Mouse (Mus musculus): Measurements from ENCODE around the gene Cog2. TPM values are rescaled to one million over a fixed set of nuclear protein-coding genes. Genes with fewer than 3 reads are reported as not detected.

The Cog2 gene
- polyA plus RNA-seq (2014; fragmentation: Nextera tagmentation; extraction: Ambion mirVana) = 41.4 and 44.7 TPM in 2 replicates

DNA sequence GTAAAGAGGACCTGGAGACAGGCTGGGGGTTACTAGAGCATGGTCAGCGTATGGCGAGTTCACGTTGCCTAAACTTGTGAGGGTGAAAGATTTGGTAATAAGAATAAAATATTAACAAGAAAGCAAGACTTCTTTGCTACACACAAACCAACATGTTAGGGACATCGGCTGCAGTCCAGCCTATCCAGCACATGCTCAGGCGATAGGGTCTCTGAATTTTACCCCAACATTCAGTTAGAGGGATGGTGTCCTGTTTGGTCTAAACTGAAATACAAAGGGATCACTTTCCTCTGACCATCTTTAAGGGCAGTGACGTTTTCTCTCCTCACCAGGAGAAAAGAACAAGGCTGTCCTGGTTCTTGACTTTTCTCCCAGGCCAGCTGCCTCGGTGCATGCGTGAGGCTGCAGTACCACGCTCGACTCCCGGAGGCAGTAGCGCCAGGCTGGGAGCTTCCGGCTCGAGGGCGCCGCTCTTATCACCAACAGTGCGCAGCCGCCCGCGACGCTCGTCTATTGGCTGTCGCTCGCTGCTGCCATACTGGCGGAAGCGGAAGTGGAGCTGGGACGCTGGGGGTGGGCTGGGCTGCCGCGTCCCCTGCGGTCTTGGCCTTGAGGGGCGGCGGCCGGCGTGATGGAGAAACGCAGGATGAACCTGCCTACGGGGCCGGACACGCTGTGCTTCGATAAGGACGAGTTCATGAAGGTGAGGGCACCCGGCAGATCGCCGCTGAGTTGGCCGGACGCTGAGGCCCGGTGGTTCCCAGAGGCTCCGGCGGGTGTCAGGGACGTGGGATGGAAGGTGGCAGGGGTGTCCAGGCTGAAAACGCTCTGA lies at the start of gene Cog2:
Cog2 (plus strand) TSS at position 519 of the 832 bp plus-strand sequence.
- WGBS = 9% methylated on average over 50 of the region's 50 CpGs
- Histone ChIP-seq H3K27ac (ENCODE audit: low read depth, low read length) (no peak within 1 kb of the TSS), H3K36me3 (ENCODE audit: control insufficient read depth, insufficient read depth, low read length) (no peaks in the 10 kb centered on the region), H3K4me2 (ENCODE audit: low read depth, low read length, severe bottlenecking) (peak within 1 kb of the TSS; percentile 95), H3K9me3 (ENCODE audit: control insufficient read depth, low read length) (no peaks in the 10 kb centered on the region), H3K4me3 (ENCODE audit: low read depth, low read length) (peak within 1 kb of the TSS; percentile 75), H3K27me3 (ENCODE audit: control insufficient read depth, insufficient read depth, low read length) (no peaks in the 10 kb centered on the region), H3K9ac (ENCODE audit: low read length) (peak within 1 kb of the TSS; percentile 76), H3K4me1 (replicated peaks; ENCODE audit: control insufficient read depth, insufficient read depth, low read length) (peaks cover 5% of the 10 kb centered on the region; the same call in 1 of the 2 replicates)
- DNase-seq (ENCODE audit: low spot score) (peak; percentile 95), ATAC-seq (replicated peaks; ENCODE audit: low FRiP score) (peak; percentile 99)

GRCm38 (mm10) chr8:124475690-124476089 lies 44.9 kb upstream of the Cog2 start:
- no peak overlapping the region for H3K4me3 ChIP-seq (ENCODE audit: low read depth, low read length)
- H3K27me3 ChIP-seq (ENCODE audit: control insufficient read depth, insufficient read depth, low read length) = no peaks in the 10 kb centered on the region
- WGBS = 82% methylated on average over 5 of the region's 5 CpGs
- no peaks in the 10 kb centered on the region for H3K4me1 ChIP-seq (replicated peaks; ENCODE audit: control insufficient read depth, insufficient read depth, low read length)
- H3K9ac ChIP-seq (ENCODE audit: low read length) = no peak overlapping the region
- H3K4me2 ChIP-seq (ENCODE audit: low read depth, low read length, severe bottlenecking) = no peak overlapping the region
- ATAC-seq (replicated peaks; ENCODE audit: low FRiP score) (no peak), DNase-seq (ENCODE audit: low spot score) (no peak)
- H3K9me3 ChIP-seq (ENCODE audit: control insufficient read depth, low read length) = no peaks in the 10 kb centered on the region
- H3K27ac ChIP-seq (ENCODE audit: low read depth, low read length) = no peak overlapping the region
- H3K36me3 ChIP-seq (ENCODE audit: control insufficient read depth, insufficient read depth, low read length) = no peaks in the 10 kb centered on the region

GRCm38 (mm10) chr8:124476701-124477100 lies 43.9 kb upstream of the Cog2 start:
- H3K4me1 ChIP-seq (replicated peaks; ENCODE audit: control insufficient read depth, insufficient read depth, low read length) = no peaks in the 10 kb centered on the region
- DNase-seq (ENCODE audit: low spot score) (no peak), ATAC-seq (replicated peaks; ENCODE audit: low FRiP score) (no peak)
- H3K27me3 ChIP-seq (ENCODE audit: control insufficient read depth, insufficient read depth, low read length) = no peaks in the 10 kb centered on the region
- no peak overlapping the region for H3K4me2 ChIP-seq (ENCODE audit: low read depth, low read length, severe bottlenecking)
- H3K36me3 ChIP-seq (ENCODE audit: control insufficient read depth, insufficient read depth, low read length) = no peaks in the 10 kb centered on the region
- H3K27ac ChIP-seq (ENCODE audit: low read depth, low read length) = peak overlapping the region; percentile 37; the same call in 1 of the 2 replicates
- 67% methylated on average over 9 of the region's 9 CpGs for WGBS
- no peaks in the 10 kb centered on the region for H3K9me3 ChIP-seq (ENCODE audit: control insufficient read depth, low read length)
- H3K9ac ChIP-seq (ENCODE audit: low read length) = no peak overlapping the region
- no peak overlapping the region for H3K4me3 ChIP-seq (ENCODE audit: low read depth, low read length)

DNA sequence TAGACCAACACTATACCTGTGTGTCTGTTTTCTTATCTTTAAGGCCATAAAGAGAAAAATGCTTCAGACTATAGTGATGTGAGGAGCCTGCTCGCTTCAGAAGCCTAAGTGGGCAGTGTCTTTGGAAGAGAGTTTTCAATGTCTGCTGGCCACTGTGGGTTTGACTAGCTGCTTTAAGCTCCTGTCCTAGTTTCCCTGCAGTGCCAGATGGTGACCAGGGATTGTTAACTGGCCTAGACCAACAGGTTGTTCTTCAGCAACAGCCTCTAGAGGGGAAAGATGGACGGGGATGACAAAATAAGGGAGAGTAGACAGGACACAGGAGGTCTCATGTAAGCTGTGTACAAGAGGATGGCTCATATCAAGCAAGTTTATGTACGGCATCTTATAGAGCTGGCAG lies 41.3 kb upstream of the Cog2 start:
- WGBS = 82% methylated on average over 3 of the region's 3 CpGs
- no peaks in the 10 kb centered on the region for H3K4me1 ChIP-seq (replicated peaks; ENCODE audit: control insufficient read depth, insufficient read depth, low read length)

DNA sequence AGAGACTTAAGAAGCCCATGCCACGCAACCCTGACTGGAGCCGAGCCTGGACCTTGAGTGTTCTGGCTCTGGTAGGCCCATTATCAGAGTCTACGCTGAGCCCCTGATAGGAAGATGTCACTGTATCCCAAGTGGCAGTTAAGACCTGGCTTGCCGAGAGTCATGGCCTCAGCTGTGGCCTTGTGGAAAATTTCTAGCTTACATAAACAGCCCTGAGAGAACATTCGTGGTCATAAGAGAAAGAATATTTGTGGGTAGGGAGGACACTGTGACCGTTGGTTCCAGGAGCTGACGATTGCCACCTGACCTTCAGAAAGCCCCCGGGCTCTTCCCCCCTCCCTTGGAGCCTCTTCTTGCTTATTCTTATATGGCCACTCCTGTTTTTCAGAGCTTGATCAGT lies 40.2 kb upstream of the Cog2 start:
- H3K9me3 ChIP-seq (ENCODE audit: control insufficient read depth, low read length) = no peaks in the 10 kb centered on the region
- H3K27me3 ChIP-seq (ENCODE audit: control insufficient read depth, insufficient read depth, low read length) = no peaks in the 10 kb centered on the region
- H3K4me2 ChIP-seq (ENCODE audit: low read depth, low read length, severe bottlenecking) = no peak overlapping the region
- H3K9ac ChIP-seq (ENCODE audit: low read length) = no peak overlapping the region
- no peaks in the 10 kb centered on the region for H3K4me1 ChIP-seq (replicated peaks; ENCODE audit: control insufficient read depth, insufficient read depth, low read length)
- ATAC-seq (replicated peaks; ENCODE audit: low FRiP score) = no peak
- no peaks in the 10 kb centered on the region for H3K36me3 ChIP-seq (ENCODE audit: control insufficient read depth, insufficient read depth, low read length)
- WGBS = 90% methylated on average over 8 of the region's 8 CpGs
- H3K27ac ChIP-seq (ENCODE audit: low read depth, low read length) = no peak overlapping the region
- DNase-seq (ENCODE audit: low spot score) = no peak
- H3K4me3 ChIP-seq (ENCODE audit: low read depth, low read length) = no peak overlapping the region

More for the DNA sequence above, 41.3 kb upstream of the Cog2 start:
- no peak for ATAC-seq (replicated peaks; ENCODE audit: low FRiP score)
- H3K9me3 ChIP-seq (ENCODE audit: control insufficient read depth, low read length) = no peaks in the 10 kb centered on the region
- no peaks in the 10 kb centered on the region for H3K36me3 ChIP-seq (ENCODE audit: control insufficient read depth, insufficient read depth, low read length)
- no peak overlapping the region for H3K9ac ChIP-seq (ENCODE audit: low read length)
- no peak for DNase-seq (ENCODE audit: low spot score)
- no peak overlapping the region for H3K4me2 ChIP-seq (ENCODE audit: low read depth, low read length, severe bottlenecking)
- H3K27me3 ChIP-seq (ENCODE audit: control insufficient read depth, insufficient read depth, low read length) = no peaks in the 10 kb centered on the region
- H3K27ac ChIP-seq (ENCODE audit: low read depth, low read length) = no peak overlapping the region
- H3K4me3 ChIP-seq (ENCODE audit: low read depth, low read length) = no peak overlapping the region

- H3K36me3 ChIP-seq (ENCODE audit: control insufficient read depth, insufficient read depth, low read length) = no peaks in the 10 kb centered on the region
- no peak overlapping the region for H3K4me2 ChIP-seq (ENCODE audit: low read depth, low read length, severe bottlenecking)
- no peak overlapping the region for H3K27ac ChIP-seq (ENCODE audit: low read depth, low read length)
- no peak for ATAC-seq (replicated peaks; ENCODE audit: low FRiP score)
- H3K4me3 ChIP-seq (ENCODE audit: low read depth, low read length) = no peak overlapping the region
- H3K4me1 ChIP-seq (replicated peaks; ENCODE audit: control insufficient read depth, insufficient read depth, low read length) = no peaks in the 10 kb centered on the region
- no peak for DNase-seq (ENCODE audit: low spot score)
- WGBS = 91% methylated on average over 2 of the region's 2 CpGs
- no peak overlapping the region for H3K9ac ChIP-seq (ENCODE audit: low read length)
- no peaks in the 10 kb centered on the region for H3K27me3 ChIP-seq (ENCODE audit: control insufficient read depth, insufficient read depth, low read length)
- no peaks in the 10 kb centered on the region for H3K9me3 ChIP-seq (ENCODE audit: control insufficient read depth, low read length)
Observed at GRCm38 (mm10) chr8:124482790-124483189, 37.8 kb upstream of the Cog2 start.

DNA sequence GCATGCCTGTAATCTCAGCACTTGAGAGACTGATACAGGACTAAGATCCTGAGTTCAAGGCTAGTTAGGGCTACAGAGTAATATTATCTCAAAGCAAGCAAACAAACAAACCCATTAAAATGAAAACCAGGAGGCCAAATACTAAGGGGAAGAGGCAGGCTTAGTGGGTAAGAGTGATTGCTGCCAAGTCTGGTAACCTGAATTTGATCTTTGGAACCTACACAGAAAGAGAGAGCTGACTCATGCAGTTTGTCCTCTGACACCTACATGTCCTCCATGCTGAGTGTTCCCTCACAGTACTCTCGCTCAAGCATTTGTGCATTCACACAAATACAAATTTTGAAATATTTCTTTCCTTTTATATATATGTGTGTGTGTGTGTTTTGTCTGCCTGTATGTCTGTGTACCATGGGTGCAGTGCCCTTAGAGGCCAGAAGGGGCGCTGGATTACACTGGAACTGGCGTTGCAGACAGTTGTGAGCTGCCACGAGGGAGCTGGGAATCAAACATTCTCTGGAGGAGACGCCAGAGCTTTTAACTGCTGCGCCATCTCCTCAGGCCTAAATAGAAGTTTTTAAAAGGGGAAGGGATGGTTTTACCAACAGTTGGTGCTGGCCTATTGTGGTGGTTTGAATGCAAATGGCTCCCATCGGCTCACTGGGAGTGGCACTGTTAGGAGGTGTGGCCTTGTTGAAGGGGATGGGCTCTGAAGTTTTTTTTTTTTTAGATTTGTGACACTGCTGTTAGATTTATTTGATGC lies 37.0 kb upstream of the Cog2 start:
- DNase-seq (ENCODE audit: low spot score) = no peak

GRCm38 (mm10) chr8:124489311-124489710 lies 31.3 kb upstream of the Cog2 start:
- no peaks in the 10 kb centered on the region for H3K9me3 ChIP-seq (ENCODE audit: control insufficient read depth, low read length)
- no peak overlapping the region for H3K4me2 ChIP-seq (ENCODE audit: low read depth, low read length, severe bottlenecking)
- H3K4me3 ChIP-seq (ENCODE audit: low read depth, low read length) = no peak overlapping the region
- H3K9ac ChIP-seq (ENCODE audit: low read length) = no peak overlapping the region
- H3K27me3 ChIP-seq (ENCODE audit: control insufficient read depth, insufficient read depth, low read length) = no peaks in the 10 kb centered on the region
- DNase-seq (ENCODE audit: low spot score) (no peak), ATAC-seq (replicated peaks; ENCODE audit: low FRiP score) (no peak)
- no peaks in the 10 kb centered on the region for H3K4me1 ChIP-seq (replicated peaks; ENCODE audit: control insufficient read depth, insufficient read depth, low read length)
- H3K27ac ChIP-seq (ENCODE audit: low read depth, low read length) = no peak overlapping the region
- WGBS = 94% methylated on average over 6 of the region's 6 CpGs
- no peaks in the 10 kb centered on the region for H3K36me3 ChIP-seq (ENCODE audit: control insufficient read depth, insufficient read depth, low read length)

More for the DNA sequence above, 37.0 kb upstream of the Cog2 start:
- H3K4me2 ChIP-seq (ENCODE audit: low read depth, low read length, severe bottlenecking) = no peak overlapping the region
- no peak overlapping the region for H3K27ac ChIP-seq (ENCODE audit: low read depth, low read length)
- WGBS = 67% methylated on average over 7 of the region's 7 CpGs
- H3K4me3 ChIP-seq (ENCODE audit: low read depth, low read length) = no peak overlapping the region
- H3K9me3 ChIP-seq (ENCODE audit: control insufficient read depth, low read length) = no peaks in the 10 kb centered on the region
- H3K9ac ChIP-seq (ENCODE audit: low read length) = no peak overlapping the region
- H3K36me3 ChIP-seq (ENCODE audit: control insufficient read depth, insufficient read depth, low read length) = no peaks in the 10 kb centered on the region
- no peaks in the 10 kb centered on the region for H3K27me3 ChIP-seq (ENCODE audit: control insufficient read depth, insufficient read depth, low read length)
- ATAC-seq (replicated peaks; ENCODE audit: low FRiP score) = no peak
- H3K4me1 ChIP-seq (replicated peaks; ENCODE audit: control insufficient read depth, insufficient read depth, low read length) = no peaks in the 10 kb centered on the region

Measured in forebrain, embryonic 11.5 days (tissue).